Mouse (Mus musculus) monocyte, adult 2 months (primary cell): ENCODE results near the gene Ccdc58.
A peak's percentile ranks its signal among the peaks of the same experiment; 100 is the strongest.
"Not testable (repeated sequence)": the region's sequence is repeated elsewhere in the genome, so short reads cannot be mapped to it uniquely, and the experiment has no call there.

Experiments
- DNase-seq, 2 experiments: peaks; one replicate each; pipeline ENCODE4 v3.0.0; 2022; ENCODE audit warnings: low spot score in 2 of 2, low read depth in 1 of 2

Gene Ccdc58

DNA sequence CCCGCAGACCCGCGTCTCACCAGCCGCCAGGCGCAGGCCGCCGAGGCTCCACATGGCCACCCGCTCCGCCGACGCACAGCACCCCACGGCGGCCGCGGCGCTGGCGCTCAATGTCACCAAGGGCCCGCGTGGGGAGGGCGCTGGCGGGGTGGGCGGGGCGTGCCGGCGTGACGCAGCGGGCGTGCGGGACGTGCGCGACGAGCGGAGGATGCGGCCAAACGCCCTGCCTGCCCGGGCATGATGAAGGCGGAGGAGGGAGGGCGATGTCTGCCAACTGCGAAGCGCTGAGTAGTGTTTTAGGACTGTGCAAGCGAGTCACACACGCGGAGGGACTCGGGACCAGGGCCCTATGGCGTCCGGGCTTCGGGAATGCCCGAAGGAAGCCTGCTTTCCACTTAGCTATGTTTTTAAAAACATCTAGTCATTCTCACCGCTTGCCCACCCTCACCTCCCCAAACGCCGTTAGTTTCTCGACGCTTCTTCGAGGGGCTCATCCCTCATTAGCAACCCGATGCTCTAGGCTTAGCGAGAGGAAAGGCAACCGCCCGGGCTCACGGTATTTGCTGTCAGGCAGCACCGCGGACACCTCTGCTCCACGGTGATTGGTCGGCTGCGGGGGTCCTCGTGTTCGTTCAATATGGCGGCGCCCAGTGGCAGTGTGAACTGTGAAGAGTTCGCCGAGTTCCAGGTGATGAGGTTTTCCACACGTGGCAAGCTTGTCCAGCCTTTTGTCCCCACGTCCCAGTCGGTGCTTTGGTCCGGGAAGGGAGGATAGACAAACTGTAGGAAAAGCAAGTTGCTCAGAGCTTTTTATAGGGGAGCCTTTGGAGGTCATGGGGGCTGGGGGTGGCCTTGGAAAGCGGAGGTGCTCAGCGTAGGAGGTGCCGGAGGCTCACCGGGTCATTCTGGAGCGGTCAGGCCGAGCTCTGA is at the start of gene Ccdc58, which contains the start of gene Fam162a:
TSS of gene Ccdc58 (plus strand) at position 236 of the 930 bp plus-strand sequence.
TSS of gene Fam162a (minus strand) at position 145 of the 930 bp plus-strand sequence.
- peak; percentile 67 to 84 for DNase-seq

DNA sequence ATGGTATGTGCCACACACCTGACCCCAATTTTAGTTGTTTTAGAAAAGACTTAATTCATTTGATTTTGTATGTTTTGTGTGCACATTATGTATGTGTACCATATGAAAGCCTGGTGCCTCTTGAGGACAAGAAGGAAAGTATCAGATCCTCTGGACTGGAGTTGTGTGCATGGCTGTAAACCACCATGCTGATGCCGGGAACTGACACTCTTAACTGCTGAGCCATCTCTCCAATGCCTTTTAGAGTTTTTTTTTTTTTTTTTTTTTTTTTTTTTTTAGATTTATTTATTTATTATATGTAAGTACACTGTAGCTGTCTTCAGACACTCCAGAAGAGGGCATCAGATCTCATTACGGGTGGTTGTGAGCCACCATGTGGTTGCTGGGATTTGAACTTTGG is 43.4 kb upstream of the Ccdc58 start:
- DNase-seq: not testable (repeated sequence)

DNA sequence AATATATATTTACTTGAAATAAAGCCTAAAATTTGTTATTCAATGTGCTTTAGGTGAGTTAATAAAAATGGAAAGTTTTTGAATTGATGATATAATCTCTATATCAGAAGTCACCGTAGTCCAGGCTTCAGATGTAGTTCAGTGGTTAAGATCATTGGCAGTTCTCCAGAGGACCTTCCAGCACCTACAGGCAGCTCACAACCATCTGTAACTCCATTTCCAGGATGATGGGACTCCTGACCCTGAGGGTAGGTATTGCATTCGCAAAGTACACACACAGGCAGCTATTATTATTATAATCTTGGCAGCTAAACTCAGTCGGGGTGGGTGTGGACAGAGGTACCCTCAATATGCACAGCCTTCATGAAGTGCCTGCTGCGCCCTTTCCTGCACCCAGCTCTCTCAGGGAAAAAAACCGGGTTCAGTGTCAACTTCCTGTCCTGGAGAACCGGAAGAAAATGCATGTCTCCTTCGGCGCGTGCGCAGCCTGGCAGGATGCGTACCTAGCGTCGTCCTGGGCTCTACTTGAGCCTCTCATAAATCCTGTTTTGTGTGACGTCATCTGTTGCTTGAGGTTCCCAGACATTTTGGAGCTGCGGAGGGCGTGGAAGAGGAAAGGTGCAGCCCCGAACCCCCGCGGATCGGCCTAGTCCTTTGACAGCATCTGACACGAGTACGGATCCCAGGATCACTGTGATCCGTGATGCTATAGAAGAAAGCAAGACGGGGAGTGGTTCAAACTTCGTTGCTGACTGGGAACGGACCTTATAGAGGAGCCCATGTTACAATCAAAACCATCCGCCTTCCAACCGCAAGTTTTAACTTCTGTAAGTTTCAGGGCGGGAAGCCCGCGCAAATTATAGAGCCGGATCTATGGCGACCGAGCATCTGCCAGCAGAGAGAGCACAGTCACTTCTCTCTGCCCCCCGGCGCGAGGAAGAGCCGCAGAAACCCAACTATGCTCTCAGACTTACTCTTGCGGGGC is 30.6 kb upstream of the Ccdc58 start, which contains the start of gene Wdr5b:
TSS of gene Wdr5b (plus strand) at position 551 of the 985 bp plus-strand sequence.
- peak; percentile 75 to 77 for DNase-seq

DNA sequence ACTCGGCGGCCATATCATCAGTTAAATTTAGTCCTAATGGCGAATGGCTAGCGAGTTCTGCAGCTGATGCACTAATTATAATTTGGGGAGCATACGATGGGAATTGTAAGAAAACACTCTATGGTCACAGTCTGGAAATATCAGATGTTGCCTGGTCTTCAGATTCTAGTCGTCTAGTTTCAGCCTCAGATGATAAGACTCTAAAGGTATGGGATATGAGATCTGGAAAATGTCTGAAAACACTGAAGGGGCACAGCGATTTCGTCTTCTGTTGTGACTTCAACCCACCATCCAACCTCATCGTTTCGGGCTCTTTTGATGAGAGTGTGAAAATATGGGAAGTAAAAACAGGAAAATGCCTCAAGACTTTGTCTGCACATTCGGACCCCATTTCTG is 29.9 kb upstream of the Ccdc58 start:
- DNase-seq: no peak

DNA sequence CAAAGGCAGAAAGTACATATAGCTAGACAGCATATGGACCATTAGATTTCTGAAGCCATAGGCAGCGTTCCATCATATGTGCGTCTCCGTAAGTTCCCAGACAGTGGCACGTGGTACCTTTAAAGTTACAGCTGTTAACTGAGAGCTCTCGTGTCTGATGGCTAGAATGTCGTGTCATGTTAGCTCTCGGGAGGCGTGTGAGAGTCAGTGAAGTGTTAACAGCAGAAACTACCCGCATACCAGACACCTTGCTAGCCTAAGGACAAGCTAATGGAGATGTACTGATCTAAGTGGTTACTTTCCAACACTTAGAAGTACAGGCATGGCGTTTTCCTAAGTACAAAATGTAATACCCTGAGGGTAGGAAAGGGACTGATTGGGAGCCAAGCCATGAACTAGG is 28.4 kb upstream of the Ccdc58 start:
- DNase-seq: no peak

DNA sequence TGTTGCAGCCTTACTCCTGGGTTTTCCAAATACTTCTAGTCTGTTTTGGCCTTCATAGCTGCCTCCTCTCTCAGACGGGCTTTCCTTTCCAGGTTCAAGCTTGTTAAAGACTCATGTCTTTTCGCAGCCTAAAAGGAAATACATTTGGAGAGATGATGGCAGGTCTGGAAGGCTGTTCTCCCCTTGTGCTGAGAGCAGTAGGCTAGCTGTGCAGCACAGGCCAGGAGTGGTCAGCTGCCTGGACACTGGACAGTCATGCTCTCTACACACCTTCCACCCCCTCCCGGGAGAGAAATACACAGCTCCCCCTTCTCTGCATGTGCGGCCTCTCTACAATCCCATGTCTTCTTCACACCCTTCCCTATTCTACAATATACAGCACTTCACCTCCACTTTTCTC is 27.5 kb upstream of the Ccdc58 start:
- no peak for DNase-seq

DNA sequence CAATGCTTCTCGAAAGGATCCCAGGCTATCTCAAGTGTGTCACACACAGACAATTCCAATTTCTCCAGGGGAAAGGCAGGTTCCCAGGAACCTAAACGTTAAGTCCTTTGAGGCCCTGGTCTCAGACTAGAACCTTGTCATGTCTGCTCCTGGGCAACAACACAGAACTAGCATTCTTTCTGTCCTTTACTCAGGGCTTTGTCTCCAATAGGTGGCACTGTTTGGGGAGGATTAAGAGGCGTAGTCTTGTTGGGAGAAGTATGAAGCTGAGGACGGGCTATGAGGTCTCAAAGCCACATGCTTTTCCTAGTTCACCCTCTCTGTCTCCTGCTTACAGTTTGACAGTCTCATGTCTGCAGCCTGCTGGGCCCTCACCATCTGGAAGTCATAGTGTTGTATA is 23.9 kb upstream of the Ccdc58 start:
- DNase-seq: no peak

DNA sequence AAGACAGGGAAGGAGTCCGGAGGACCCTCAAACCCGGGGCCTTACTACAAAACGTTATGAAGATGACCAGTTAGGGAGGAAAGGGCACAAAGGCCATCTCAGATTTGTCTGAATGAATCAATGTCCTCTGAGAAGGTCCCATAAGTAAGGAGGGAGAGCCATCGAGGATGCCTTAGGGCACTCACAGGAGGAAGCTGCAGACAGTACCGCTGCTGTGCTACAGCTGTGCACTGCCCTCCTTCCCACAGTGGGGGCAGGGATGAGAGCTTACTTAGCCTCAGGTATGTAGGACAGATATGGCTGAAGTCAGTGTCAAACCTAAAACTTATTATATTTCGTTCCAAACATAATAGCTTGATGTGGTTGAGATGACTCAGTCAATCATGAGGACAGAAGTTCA is 20.0 kb upstream of the Ccdc58 start:
- no peak for DNase-seq

DNA sequence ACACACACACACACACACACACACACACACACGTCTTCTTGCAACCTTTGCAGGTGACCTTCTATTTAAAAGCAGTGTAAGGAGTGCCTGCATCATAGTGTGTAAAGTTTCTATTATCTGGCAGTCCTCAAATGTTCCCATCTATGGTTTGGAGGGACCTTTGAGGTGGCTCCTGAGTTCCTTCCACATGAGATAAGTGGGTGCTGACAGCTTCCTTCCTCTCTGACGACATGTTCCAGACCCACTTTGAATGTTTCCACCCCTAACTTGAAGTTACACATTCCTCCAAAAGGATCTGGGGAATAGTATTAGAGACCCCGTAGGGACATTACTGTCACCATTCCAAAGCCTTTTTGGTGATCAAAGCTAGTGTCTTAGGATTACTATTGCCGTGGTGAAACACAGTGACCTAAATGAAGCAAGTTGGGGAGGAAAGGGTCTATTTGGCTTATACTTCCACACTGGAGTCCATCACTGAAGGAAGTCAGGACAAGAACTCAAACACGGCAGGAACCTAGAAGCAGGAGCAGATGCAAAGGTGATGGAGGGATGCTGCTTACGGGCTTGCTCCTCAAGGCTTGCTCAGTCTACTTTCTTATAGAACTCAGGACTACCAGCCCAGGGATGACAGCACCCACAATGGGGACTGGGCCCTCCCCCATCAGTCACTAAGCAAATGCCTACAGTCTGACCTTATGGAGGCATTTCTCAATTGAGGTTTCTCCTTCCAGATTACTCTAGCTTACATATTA is 17.8 kb upstream of the Ccdc58 start:
- DNase-seq: no peak

DNA sequence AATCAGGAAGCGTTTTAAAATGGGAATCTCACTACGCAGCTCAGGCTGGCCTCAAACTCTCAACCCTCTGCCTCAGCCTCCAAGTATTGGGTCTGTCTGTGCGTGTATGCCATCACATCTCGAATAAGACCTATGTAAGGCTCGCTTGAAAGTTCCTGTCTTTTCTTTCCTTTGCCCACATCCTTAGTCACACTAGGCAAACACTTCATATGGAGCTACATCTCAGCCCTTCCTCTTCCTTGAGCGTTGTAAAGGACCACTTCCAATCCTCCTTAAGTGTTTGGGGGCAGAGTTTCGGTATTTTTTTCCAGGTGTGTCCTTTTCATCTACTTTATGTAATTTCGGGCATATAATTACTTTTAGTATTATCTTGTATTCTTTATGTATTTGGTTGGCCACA is 16.6 kb upstream of the Ccdc58 start:
- DNase-seq: no peak

DNA sequence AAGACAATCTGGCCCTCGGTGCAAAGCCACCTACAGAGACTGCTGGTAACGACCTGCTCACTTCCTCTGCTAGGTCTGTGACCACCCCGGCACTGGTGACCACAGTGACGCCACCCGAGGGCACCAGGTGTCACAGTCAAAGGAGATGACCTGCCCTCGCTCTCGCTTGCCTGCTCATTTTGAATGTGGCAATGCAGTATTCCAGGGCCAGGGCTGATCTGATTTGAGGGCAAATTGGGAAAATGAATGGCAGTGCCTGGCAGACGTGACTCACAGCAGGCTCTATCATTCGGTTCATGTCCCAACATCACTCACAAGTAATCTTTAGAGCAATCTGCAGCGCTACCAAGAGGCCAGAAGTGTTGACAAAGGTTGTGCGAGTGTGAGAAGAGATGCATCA is 15.1 kb upstream of the Ccdc58 start:
- no peak for DNase-seq

DNA sequence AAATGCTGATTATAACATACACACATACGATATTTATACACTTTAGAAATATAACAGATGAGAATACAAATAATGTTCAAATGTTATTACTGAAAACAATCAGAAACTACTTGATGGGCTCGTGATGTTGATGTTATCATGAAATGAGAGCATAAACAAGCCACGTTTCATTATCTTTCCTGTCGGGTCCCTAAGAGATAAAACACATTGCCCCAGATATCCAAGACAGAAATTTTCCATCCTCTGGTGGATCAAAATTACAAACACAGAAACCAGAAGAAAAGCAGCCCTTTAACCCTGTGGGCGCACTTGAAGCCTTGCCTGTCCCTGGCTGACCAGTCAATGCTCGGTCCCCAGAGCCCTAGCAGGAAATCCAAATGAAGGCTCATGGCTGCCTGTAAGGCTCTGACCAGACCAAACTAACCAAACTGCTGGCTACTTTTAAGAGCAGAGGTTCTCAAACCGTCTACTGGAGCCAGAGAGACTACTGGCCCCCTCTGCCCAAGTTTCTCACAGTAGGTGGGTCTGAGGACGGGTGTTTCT is 13.5 kb upstream of the Ccdc58 start:
- no peak for DNase-seq

DNA sequence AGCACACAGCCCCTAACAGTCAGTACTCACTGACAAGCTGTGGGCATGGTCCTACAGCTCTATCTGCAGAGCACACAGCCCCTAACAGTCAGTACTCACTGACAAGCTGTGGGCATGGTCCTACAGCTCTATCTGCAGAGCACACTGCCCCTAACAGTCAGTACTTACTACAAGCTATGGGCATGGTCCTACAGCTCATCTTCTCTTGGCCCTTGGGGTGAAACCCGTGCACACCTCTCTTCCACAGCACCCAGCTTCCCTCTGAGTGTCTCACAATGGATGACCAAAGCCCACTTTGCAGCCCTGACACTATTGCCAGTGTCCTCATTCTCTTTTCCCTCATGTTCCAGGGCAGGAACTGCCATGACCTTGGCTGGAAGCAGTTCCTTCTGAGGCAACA is 9.0 kb upstream of the Ccdc58 start:
- DNase-seq: not testable (repeated sequence)

DNA sequence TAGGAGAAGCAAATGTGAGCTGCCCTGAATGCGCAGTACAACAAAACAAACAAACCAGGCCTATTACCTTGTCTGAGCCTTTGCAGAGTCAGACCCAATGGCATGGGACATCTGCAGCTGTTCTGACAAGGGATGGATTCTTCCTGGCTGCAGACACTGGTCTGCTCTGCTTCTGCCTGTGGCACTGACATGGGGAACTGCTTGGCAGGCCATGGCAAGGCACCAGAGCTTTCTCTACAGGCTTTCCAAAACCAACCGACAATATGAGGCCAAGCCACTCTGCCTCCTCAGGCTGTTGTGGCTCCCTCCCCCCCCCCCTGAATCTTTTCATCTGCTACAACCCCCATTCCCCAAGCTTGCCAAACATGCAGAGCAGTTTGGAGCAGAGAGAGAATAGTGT is 8.2 kb upstream of the Ccdc58 start:
- no peak for DNase-seq

DNA sequence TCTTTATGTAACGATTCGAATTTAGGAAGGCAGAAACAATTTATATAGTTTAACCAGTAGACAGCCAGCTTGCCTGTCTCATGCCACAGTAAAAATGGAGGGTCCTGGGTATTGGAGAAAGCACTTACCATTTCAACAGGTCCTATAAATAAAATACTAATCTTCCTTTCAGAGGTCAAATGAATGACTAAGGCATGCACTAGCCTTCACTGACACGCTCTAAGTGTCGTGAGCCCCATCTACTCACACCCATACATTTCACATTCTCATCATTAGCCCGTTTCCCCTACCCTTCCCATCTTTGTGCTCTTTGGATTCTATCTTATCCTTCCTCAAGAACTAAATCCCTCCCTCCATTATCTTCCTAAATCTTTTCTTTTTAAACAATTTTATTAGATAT is 6.6 kb upstream of the Ccdc58 start:
- DNase-seq: no peak

DNA sequence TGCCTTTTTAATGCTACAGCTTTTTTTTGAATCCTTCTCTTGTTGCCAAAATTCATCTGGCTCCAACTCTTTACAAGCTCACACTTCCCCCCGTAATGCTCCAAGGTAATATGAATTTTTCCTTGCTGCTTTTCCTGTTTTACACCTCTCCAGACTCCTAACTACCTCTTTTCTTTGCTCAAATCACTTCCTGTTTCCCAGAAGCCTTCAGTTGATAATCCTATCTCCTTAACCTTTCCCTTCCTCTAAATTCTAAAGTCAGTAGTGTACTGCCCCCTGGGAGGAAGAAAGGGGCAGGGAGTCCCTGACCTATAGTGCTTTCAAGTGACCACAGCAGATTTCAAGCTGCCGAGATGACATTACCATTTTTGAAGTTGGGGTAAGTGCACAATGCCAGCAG is 3.8 kb upstream of the Ccdc58 start:
- DNase-seq: no peak

DNA sequence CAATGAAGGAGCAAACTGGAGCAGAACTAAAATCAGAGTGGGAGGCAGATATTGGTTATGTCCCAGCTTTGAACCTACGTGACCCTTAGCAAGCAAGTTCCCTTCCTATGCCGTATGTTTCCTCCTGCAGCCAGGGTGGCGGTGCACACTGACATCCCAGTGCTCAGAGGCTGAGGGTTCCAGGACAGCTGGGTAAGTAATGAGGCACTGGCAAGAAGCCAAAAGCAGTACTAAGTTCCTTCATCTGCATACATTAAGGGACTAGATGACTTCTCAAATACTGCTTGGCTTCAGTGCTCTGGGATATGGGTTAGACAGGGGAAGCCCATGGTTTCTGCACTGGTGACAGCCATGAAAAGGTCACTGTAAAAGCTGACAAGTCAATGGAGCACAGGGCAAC is 3.1 kb upstream of the Ccdc58 start:
- no peak for DNase-seq

DNA sequence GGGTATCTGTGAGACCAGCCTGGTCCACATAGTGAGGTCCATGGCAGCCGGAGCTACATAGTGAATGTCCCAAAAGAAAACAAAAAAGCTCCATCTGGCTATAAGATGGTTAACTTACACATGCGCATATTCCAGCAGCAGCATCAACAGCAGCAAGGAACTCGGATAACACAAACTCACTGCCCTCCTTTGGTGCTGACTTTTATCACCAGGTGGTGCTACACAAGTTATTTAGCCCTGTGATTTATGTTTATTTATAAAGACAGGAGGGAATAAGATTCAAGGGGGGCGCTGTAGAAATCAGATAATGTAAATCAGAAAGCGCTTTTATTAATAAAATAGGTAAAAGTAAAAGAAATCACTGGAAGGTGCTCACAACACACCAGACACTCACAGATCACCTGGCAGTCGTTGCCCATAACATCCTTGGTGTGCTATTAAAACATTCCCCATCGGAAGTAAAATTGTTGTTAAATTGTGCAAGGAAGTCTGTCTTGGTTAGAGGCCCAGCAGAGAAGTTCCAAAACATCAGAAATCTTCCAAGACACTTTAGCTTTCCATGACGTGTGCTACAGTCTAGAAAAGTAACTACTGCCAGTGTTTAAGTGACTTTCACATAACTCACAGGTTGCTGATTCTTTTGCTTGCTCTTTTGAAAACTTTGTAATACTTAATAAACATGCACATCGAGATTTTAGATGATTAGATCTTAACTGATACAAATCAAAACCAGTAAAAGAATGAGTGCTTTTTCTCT is 1.5 kb upstream of the Ccdc58 start:
- DNase-seq: no peak

DNA sequence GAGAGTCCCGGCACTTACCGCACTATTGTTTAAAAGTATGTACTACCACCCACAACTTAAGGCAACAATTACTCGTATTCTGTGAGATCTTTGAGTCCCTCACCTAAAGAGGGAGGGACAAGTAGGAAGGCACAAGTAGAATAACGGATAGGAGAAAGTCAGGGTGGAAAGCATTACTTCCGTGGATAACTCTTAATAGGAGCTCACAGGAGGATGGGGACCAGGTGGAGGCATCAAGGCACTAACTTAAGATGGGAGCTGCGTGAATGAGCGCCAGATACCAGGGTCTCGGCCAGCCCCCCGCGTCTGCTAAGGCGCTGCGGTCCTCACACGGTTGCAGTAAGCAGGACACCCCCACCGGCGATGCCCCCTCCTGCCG is 425 bp upstream of the Ccdc58 start:
- DNase-seq: no peak

DNA sequence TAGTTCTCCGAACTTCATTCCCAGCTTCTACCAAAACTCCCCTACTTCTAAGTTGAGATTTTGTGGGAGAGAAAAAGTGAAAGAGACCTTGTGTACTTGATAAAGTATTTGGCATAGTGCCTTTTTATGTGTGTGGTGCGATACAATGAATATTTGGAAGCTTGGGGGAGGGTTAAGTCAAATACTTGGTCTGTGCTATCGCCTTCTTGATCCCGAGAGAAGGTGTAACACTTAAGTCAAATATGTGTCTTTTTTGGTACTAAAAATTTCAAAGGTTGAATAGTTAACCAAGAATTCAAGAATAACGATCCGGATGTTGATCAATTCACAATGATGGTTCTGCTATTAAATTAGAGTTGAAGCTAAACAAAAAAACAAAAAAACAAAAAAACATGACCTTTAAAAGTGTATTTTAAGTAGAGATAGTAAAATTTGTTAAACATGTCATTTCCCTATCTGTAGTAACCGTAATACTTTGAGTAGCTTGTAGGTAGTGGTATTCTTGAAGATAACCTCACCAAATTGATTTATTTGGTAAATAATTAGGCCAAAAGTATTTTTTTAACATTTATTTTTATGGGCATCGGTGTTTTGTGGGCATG is 1.0 kb downstream of the Ccdc58 start:
- DNase-seq: no peak
